ENCODE assay signal across 21 mouse cellular contexts in genomic region chr14:23372021-23372420, GRCm38 (mm10).
"Had no signal": no experiment of that assay in that cellular context is flagged by ENCODE, and none has a peak within 500 bp of the region (broad histone marks: within the 10 kb centered on the region; RNA-seq: fewer than 3 reads in every experiment).

No protein-coding gene starts in this region.

- H3K4me1 ChIP-seq: limb, embryonic 15.5 days; midbrain, embryonic 15.5 days had no signal

- H3K27me3 ChIP-seq: limb, embryonic 12.5 days; limb, embryonic 15.5 days had no signal

- H3K36me3 ChIP-seq: limb, embryonic 12.5 days; limb, embryonic 15.5 days; midbrain, embryonic 12.5 days; midbrain, embryonic 15.5 days had no signal

- H3K4me2 ChIP-seq: limb, embryonic 12.5 days; limb, embryonic 15.5 days; liver, embryonic 11.5 days; lung, embryonic 14.5 days; midbrain, embryonic 12.5 days; midbrain, embryonic 15.5 days had no signal

- DNase-seq: kidney, adult 2 months; kidney, postnatal 10 days; kidney, postnatal 36 days; left cerebral cortex, postnatal 4 days; liver, postnatal 0 days; lung, embryonic 14.5 days; right cerebral cortex, adult 18-20 months; right cerebral cortex, postnatal 14 days; right cerebral cortex, postnatal 4 days; thymus, adult 2 months; thymus, postnatal 14 days; thymus, postnatal 4 days had no signal

- ATAC-seq: liver, postnatal 0 days; lung, postnatal 0 days; midbrain, embryonic 15.5 days had no signal

- H3K9ac ChIP-seq: limb, embryonic 12.5 days; limb, embryonic 15.5 days; liver, embryonic 14.5 days; liver, postnatal 0 days; lung, embryonic 14.5 days; midbrain, embryonic 12.5 days; midbrain, embryonic 15.5 days had no signal

- H3K27ac ChIP-seq: limb, embryonic 12.5 days; limb, embryonic 15.5 days; liver, embryonic 14.5 days; macrophage; midbrain, embryonic 12.5 days; midbrain, embryonic 15.5 days; stomach, postnatal 0 days had no signal

- H3K4me3 ChIP-seq: limb, embryonic 12.5 days; limb, embryonic 15.5 days; midbrain, embryonic 12.5 days; midbrain, embryonic 15.5 days had no signal

- H3K9me3 ChIP-seq: limb, embryonic 12.5 days; limb, embryonic 15.5 days; midbrain, embryonic 12.5 days; midbrain, embryonic 15.5 days had no signal
